Mouse (Mus musculus) heart, postnatal 14 days (tissue): ENCODE measurements around the gene Haus3. TPM values are rescaled to one million over a fixed set of nuclear protein-coding genes. Genes with fewer than 3 reads are reported as not detected.
A peak's percentile ranks its signal among the peaks of the same experiment; 100 is the strongest.

Experiments
- DNase-seq, 2 experiments: peaks; one replicate each; pipeline ENCODE4 v3.0.0; 2021 to 2022
- intact Hi-C: fragments of 180-260 bp; cut with DNase I; formaldehyde crosslinking; loops from one replicate; pipeline ENCODE4 v1.15.1; 2025
- long read RNA-seq, 2 experiments: library from polyadenylated mRNA; stranded (forward); transcript quantifications; one replicate each; pipeline ENCODE4 v2.0.0; 2021
- total RNA-seq, 2 experiments: library from RNA; stranded (reverse); gene quantifications; 2 replicates each; pipeline ENCODE4 v1.2.3; 2021

Gene Haus3
- total RNA-seq, result 1 to 10 TPM; 6.0 to 7.1 TPM
- long read RNA-seq, experiment 1, transcript Haus3-201 (5 exons, 2,073 nt), result major isoform, 6 of 9 reads
- long read RNA-seq, experiment 1, partial matches to known transcripts, result 2 of 9 reads
- long read RNA-seq, experiment 1, other reads (novel, unspliced or antisense), result 1 of 9 reads
- long read RNA-seq, experiment 2, partial matches to known transcripts, result 2 of 5 reads
- long read RNA-seq, experiment 2, other reads (novel, unspliced or antisense), result 0 of 5 reads

DNA sequence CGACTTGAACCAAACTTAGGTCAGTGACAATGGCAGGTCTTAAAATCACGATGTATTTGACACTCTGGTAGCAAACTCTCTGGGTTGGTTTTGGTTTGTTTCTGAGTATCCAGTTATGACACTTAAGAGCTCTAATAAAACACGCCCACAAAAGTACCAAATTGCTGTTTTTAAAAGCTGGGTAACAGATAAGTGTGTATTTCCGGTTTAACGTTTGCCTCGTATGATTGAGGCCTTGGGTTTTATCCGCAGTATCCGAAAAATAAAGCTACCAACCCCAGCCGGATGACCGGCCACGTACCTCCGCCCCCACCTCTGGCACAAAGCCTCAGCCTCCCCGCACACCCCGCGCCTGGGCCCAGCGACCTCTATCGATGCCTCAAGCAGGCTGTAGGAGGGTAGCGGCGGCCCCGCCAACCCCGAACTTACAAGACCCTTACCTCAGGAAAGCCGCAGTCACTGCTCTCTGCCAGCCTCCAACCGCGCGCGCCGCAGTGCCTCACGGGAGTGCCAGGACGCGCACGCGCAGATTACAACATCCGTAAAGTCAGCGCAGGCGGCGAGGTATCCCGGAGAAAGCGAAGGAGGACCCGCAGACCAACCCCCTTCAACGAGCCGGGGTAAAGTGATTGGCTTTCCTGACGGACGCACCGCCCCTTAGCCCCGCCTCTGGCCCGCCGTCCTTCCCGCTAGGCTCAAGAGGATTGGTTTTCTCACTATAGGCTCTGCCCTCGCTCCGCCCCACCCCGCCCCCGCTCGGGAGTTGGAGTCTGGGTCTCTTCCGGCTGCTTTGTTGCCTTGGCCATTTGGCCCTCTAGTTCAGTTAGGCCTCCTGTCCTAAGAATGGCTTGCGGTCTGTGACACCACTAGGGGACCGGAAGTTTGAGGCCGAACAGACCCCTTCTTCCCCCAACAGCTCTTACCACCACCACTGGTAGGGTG, at the start of gene Haus3, which contains the start of gene Poln:
TSS of gene Haus3 (minus strand) at position 578 of the 942 bp plus-strand sequence.
TSS of gene Poln (minus strand) at position 499 of the 942 bp plus-strand sequence.
- DNase-seq, result peak; percentile 96
- intact Hi-C loops, result no loop called here

- intact Hi-C loops, result loop anchor here (10.0 kb wide), 1 partner anchor 116 kb away; the partner anchor contains the start of gene Rnf4
These were observed 49.3 kb upstream of the Haus3 start for GRCm38 (mm10) chr5:34218672-34219071.

DNA sequence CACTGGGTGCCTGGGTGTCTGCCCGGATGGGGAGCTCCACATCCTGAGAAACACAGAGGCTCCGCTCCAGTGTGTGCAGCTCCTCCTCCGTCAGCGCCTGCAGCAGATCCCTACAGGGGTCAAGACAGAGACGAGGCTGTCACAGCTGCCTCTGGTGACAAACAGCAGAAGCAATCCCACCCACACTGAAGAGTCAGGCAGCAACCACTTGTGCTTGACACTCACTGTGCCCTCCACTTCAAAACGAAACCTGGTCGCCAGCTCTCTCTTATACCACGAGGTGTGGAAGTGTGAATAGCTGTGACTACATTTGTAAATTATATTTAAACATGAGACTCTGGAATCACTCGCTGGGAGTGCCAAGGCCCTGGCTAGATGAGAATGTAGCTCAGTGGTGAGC, 48.4 kb upstream of the Haus3 start:
- intact Hi-C loops, result loop anchor here (10.0 kb wide), 1 partner anchor 117 kb away; the partner anchor contains the start of gene Rnf4
- DNase-seq, result peak in 1 of 2 experiments; percentile 14

More at GRCm38 (mm10) chr5:34218672-34219071, 49.3 kb upstream of the Haus3 start:
- no peak for DNase-seq

DNA sequence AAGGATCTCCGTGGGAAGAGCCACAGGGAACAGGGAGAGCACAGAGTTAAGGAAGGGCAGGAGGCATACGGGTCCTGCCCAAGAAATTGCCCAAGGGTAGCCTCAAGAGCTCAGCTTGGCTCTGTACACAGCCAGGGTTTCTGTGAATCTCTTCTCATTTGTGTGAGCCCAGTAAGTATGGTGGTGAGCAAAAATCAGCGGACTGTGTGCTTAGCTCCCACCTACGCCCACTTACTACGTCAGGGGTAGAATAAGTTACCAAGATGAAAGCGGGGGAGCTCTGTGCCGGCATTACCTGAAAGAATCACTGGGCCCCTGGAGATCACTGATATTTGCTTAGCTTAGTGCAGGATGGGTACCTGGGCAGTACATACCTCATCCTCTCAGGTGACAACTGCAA, 46.7 kb upstream of the Haus3 start:
- DNase-seq, result no peak
- intact Hi-C loops, result loop anchor here (10.0 kb wide), 1 partner anchor 119 kb away; the partner anchor contains the start of gene Rnf4

- intact Hi-C loops, result loop anchor here (10.0 kb wide), 1 partner anchor 121 kb away; the partner anchor contains the start of gene Rnf4
These were observed 44.3 kb upstream of the Haus3 start for GRCm38 (mm10) chr5:34213659-34214058.

GRCm38 (mm10) chr5:34210279-34210678, 41.0 kb upstream of the Haus3 start:
- DNase-seq, result peak; percentile 76 to 87
- intact Hi-C loops, result loop anchor here (1.0 to 10.0 kb wide), 3 partner anchors 27 to 125 kb away; partner anchors contain the start of gene Rnf4

More at GRCm38 (mm10) chr5:34213659-34214058, 44.3 kb upstream of the Haus3 start:
- no peak for DNase-seq

DNA sequence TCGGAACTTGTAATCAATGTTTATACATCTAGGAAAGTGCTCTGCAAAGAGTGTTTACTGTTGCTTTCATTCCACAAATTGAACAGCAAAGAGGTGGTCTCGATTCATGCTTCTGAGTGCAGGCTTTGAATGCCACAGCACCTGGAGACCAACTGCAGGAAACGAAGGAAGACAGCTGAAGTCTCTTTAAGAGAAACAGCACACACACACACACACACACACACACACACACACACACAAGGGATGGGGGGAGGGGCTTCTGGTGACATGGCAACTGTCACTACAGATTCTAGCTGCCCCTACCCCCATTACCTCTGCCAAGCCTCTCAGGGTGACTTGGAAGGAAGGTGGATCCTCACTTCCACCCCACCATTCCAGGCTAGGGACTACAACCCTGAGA, 38.2 kb upstream of the Haus3 start:
- intact Hi-C loops, result no loop called here
- no peak for DNase-seq

DNA sequence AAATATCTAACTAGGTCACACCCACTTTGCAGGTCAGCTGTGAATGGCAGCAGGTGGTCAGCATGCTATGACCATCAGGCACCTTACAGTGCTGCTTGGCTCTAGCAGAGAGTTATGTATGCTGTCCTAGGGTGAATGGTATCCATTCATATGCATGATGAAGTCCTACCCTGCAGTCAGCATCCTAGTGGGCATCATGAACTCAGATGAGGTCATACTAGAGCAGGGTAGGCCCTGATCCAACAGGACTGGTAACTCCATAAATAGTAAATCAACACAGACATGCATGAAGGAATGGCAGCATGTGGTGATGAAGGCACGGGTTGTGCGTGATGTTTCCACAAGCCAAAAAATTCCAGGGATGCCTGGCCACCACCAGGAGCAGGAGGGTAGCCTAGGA, 36.5 kb upstream of the Haus3 start:
- DNase-seq, result no peak
- intact Hi-C loops, result no loop called here

GRCm38 (mm10) chr5:34204911-34205310, 35.6 kb upstream of the Haus3 start:
- intact Hi-C loops, result no loop called here
- DNase-seq, result no peak

- DNase-seq, result no peak
These were observed 32.7 kb upstream of the Haus3 start for GRCm38 (mm10) chr5:34202006-34202405.

DNA sequence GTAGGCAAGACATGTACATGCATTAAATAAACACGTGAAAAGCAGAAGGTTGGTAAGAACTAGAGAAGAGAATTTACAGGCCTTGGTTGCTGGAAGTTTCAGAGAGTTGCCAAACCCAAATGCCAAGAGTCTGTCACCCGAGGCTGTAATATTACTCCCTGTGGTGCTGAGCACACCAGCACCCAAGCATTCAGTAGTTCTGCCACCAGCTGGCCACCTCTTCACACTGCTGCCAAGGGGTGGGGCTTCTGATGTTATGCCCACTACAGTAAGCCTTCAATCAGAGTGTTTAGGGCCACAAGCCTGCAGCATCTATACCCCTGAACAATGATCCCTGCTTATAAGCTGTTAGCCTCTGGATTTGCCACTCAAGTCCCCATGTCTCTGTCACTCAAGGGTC, 32.1 kb upstream of the Haus3 start:
- intact Hi-C loops, result no loop called here
- peak in 1 of 2 experiments; percentile 36 for DNase-seq

More at GRCm38 (mm10) chr5:34202006-34202405, 32.7 kb upstream of the Haus3 start:
- intact Hi-C loops, result no loop called here

- no peak for DNase-seq
- intact Hi-C loops, result loop anchor here (5.0 kb wide), 1 partner anchor 101 kb away; no protein-coding TSS in a partner anchor
These were observed 29.3 kb upstream of the Haus3 start for GRCm38 (mm10) chr5:34198615-34199014.

GRCm38 (mm10) chr5:34197243-34197642, 27.9 kb upstream of the Haus3 start:
- DNase-seq, result no peak
- intact Hi-C loops, result loop anchor here (5.0 kb wide), 1 partner anchor 100 kb away; no protein-coding TSS in a partner anchor

DNA sequence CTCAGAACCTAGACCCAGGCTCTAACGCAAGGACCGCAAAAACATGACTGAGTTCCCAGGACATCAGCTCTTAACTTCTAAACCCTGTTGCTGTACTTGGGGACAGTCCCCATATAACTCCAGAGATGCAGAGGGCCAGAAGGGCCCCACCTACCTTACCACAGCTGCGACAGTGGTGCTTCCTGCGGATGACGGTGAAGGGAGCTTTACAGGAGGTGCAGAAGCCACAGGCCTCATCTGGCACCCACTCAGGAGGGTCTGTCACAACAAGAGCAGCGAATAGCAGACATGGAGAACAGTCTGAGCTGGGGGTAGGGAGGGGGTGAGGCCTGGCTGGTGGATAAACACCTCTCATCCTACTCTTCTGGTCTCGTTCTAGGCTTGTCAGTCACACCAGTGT, 27.1 kb upstream of the Haus3 start:
- intact Hi-C loops, result loop anchor here (5.0 kb wide), 1 partner anchor 99 kb away; no protein-coding TSS in a partner anchor
- no peak for DNase-seq

- intact Hi-C loops, result loop anchor here (5.0 kb wide), 1 partner anchor 98 kb away; no protein-coding TSS in a partner anchor
- no peak for DNase-seq
These were observed 26.5 kb upstream of the Haus3 start for GRCm38 (mm10) chr5:34195786-34196185.

- intact Hi-C loops, result loop anchor here (5.0 kb wide), 2 partner anchors 48 to 98 kb away; no protein-coding TSS in a partner anchor
- DNase-seq, result no peak
These were observed 25.8 kb upstream of the Haus3 start for GRCm38 (mm10) chr5:34194975-34195662.

GRCm38 (mm10) chr5:34194426-34194825, 25.1 kb upstream of the Haus3 start:
- intact Hi-C loops, result loop anchor here (5.0 kb wide), 1 partner anchor 47 kb away; no protein-coding TSS in a partner anchor
- DNase-seq, result no peak

GRCm38 (mm10) chr5:34191843-34192242, 22.5 kb upstream of the Haus3 start:
- DNase-seq, result peak in 1 of 2 experiments; percentile 47

DNA sequence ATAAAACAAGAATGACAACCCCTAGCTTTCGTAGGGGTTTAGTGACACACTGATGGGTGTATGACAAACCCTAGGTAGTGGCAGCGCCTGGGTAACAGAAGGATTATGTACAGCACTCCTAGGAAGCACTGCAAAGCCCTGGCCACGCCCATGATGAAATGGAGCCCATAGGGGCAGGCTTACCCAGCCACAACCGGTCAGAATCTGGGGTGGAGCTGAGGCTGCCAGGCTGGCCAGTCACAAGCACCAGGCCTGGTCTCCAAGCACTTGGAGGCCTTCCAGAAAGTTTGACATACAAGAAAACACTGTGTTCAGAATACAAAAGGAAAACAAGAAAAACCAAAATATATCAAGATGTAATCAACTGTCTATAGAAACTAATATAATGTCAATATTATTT, 21.7 kb upstream of the Haus3 start:
- peak in 1 of 2 experiments; percentile 65 for DNase-seq
- intact Hi-C loops, result loop anchor here (5.0 kb wide), 1 partner anchor 44 kb away; no protein-coding TSS in a partner anchor

More at GRCm38 (mm10) chr5:34191843-34192242, 22.5 kb upstream of the Haus3 start:
- intact Hi-C loops, result loop anchor here (5.0 kb wide), 1 partner anchor 45 kb away; no protein-coding TSS in a partner anchor

GRCm38 (mm10) chr5:34189521-34189920, 20.2 kb upstream of the Haus3 start:
- intact Hi-C loops, result no loop called here
- no peak for DNase-seq
